ENCODE assay signal across 19 mouse cellular contexts in genomic region chr5:143124805-143125378, GRCm38 (mm10). TPM values are rescaled to one million over a fixed set of nuclear protein-coding genes. Genes with fewer than 3 reads are reported as not detected.
A peak's percentile ranks its signal among the peaks of the same experiment; 100 is the strongest.
DNase-seq lines count a peak whose midpoint lies in the region; ATAC-seq lines count a peak whose summit lies in the region.
"Had no signal": no experiment of that assay in that cellular context is flagged by ENCODE, and none has a peak within 500 bp of the region (broad histone marks: within the 10 kb centered on the region; RNA-seq: fewer than 3 reads in every experiment).

No protein-coding gene starts in this region.

- peak overlapping the region; percentile 50 for H3K27ac ChIP-seq in midbrain, embryonic 12.5 days (replicated peaks)
- H3K27ac ChIP-seq: gastrocnemius, adult 2 months; liver, embryonic 13.5 days; neural tube, embryonic 13.5 days; stomach, embryonic 15.5 days had no signal

- no peak overlapping the region for H3K4me3 ChIP-seq in midbrain, embryonic 12.5 days
- H3K4me3 ChIP-seq: gastrocnemius, adult 2 months; liver, embryonic 13.5 days; neural tube, embryonic 13.5 days; stomach, embryonic 15.5 days had no signal

- H3K36me3 ChIP-seq in midbrain, embryonic 12.5 days: no peaks in the 10 kb centered on the region
- H3K36me3 ChIP-seq: liver, embryonic 13.5 days; neural tube, embryonic 13.5 days; stomach, embryonic 15.5 days had no signal

- H3K9me3 ChIP-seq in midbrain, embryonic 12.5 days: no peaks in the 10 kb centered on the region
- H3K9me3 ChIP-seq: liver, embryonic 13.5 days; stomach, embryonic 15.5 days had no signal

- no peak for ATAC-seq in cerebellum, adult (ENCODE audit: insufficient number of reproducible peaks, low FRiP score, low TSS enrichment)
- no peak for ATAC-seq in midbrain, embryonic 12.5 days (ENCODE audit: low FRiP score, low read depth)

- no peak overlapping the region for H3K4me2 ChIP-seq in midbrain, embryonic 12.5 days (replicated peaks)
- H3K4me2 ChIP-seq: liver, embryonic 13.5 days; neural tube, embryonic 13.5 days; stomach, embryonic 15.5 days had no signal

- 77% methylated on average over 4 of the region's 4 CpGs for WGBS in midbrain, embryonic 12.5 days

- peak; percentile 25 to 53 for DNase-seq in cerebellum, postnatal 25 days
- DNase-seq in right cerebral cortex, postnatal 10 days (ENCODE audit: low spot score in 2 of 2): peak; percentile 31 to 37
- DNase-seq in right cerebral cortex, postnatal 14 days: no peak
- DNase-seq in spleen, postnatal 4 days (ENCODE audit: low spot score in 2 of 2): no peak
- no peak for DNase-seq in thymus, postnatal 4 days
- DNase-seq: cerebellum, adult 9-11 months; gastrocnemius, adult 2 months; liver, embryonic 13.5 days had no signal

- no peak overlapping the region for H3K9ac ChIP-seq in midbrain, embryonic 12.5 days (replicated peaks)
- H3K9ac ChIP-seq: liver, embryonic 13.5 days; neural tube, embryonic 13.5 days; stomach, embryonic 15.5 days had no signal

- no peaks in the 10 kb centered on the region for H3K27me3 ChIP-seq in midbrain, embryonic 12.5 days
- H3K27me3 ChIP-seq: neural tube, embryonic 13.5 days; stomach, embryonic 15.5 days had no signal

- peaks cover 6% of the 10 kb centered on the region for H3K4me1 ChIP-seq in midbrain, embryonic 12.5 days
- H3K4me1 ChIP-seq: liver, embryonic 13.5 days; neural tube, embryonic 13.5 days; stomach, embryonic 15.5 days had no signal

RNA-seq across cellular contexts. Expression of gene Rnf216, which starts 12.1 kb away (rescaled TPM):
- 49.8 and 51.1 TPM in 2 replicates for polyA plus RNA-seq in midbrain, embryonic 12.5 days (2016; fragmentation: Nextera tagmentation; extraction: Ambion mirVana)

RNA-seq across cellular contexts. Expression of gene Olfr718-ps1, which starts 22.5 kb away (rescaled TPM):
- not detected in 2 replicates for polyA plus RNA-seq in midbrain, embryonic 12.5 days (2016; fragmentation: Nextera tagmentation; extraction: Ambion mirVana)
- polyA plus RNA-seq: brain, embryonic 14.5 days; embryonic facial prominence, embryonic 11.5 days; heart, postnatal 0 days; intestine, embryonic 14.5 days; limb, embryonic 11.5 days; liver, embryonic 13.5 days; lung, embryonic 16.5 days; stomach, embryonic 15.5 days had no signal

RNA-seq across cellular contexts. Expression of gene Rbak, which starts 55.7 kb away (rescaled TPM):
- polyA plus RNA-seq in midbrain, embryonic 12.5 days (2016; fragmentation: Nextera tagmentation; extraction: Ambion mirVana): 16.2 and 17.8 TPM in 2 replicates

RNA-seq across cellular contexts. Expression of gene Spdye4b, which starts 55.9 kb away (rescaled TPM):
- polyA plus RNA-seq in midbrain, embryonic 12.5 days (2016; fragmentation: Nextera tagmentation; extraction: Ambion mirVana): not detected in 2 replicates
- polyA plus RNA-seq: brain, embryonic 14.5 days; embryonic facial prominence, embryonic 11.5 days; heart, postnatal 0 days; intestine, embryonic 14.5 days; kidney, embryonic 14.5 days; limb, embryonic 11.5 days; liver, embryonic 13.5 days; neural tube, embryonic 13.5 days; stomach, embryonic 15.5 days had no signal

Comparison
In these comparisons a context has a peak if more than half of its experiments do, and no peak if none do; other contexts are left out.
1. DNase-seq: peak in cerebellum, postnatal 25 days (2 of 2) and right cerebral cortex, postnatal 10 days (2 of 2); none in right cerebral cortex, postnatal 14 days (single experiment), spleen, postnatal 4 days (0 of 2) and thymus, postnatal 4 days (single experiment).